14 mouse cellular contexts compared by ENCODE assay signal in genomic region chr7:29007224-29008101, GRCm38 (mm10). TPM values are rescaled to one million over a fixed set of nuclear protein-coding genes. Genes with fewer than 3 reads are reported as not detected.
A peak's percentile ranks its signal among the peaks of the same experiment; 100 is the strongest.
DNase-seq lines count a peak whose midpoint lies in the region; ATAC-seq and TF ChIP-seq lines count a peak whose summit lies in the region.
"Had no signal": no experiment of that assay in that cellular context is flagged by ENCODE, and none has a peak within 500 bp of the region (broad histone marks: within the 10 kb centered on the region; RNA-seq: fewer than 3 reads in every experiment).

No protein-coding gene starts in this region.

- peak; percentile 66 for ATAC-seq in granulocyte monocyte progenitor cell, adult 5-6 weeks (replicated peaks; ENCODE audit: poor library complexity, severe bottlenecking)
- ATAC-seq in midbrain, embryonic 11.5 days (ENCODE audit: low FRiP score) = no peak
- ATAC-seq: forebrain, embryonic 13.5 days; hindbrain, postnatal 0 days had no signal

- H3K4me1 ChIP-seq in MEL (ENCODE audit: control insufficient read depth in 1 of 2, insufficient read depth in 2 of 2, low read length in 2 of 2) = peaks cover 12 to 16% of the 10 kb centered on the region in 2 experiments
- no peaks in the 10 kb centered on the region for H3K4me1 ChIP-seq in small intestine, adult 2 months (ENCODE audit: control insufficient read depth, insufficient read depth, insufficient read length, low read length)
- H3K4me1 ChIP-seq in midbrain, embryonic 11.5 days (ENCODE audit: control insufficient read depth, insufficient read depth, low read length) = no peaks in the 10 kb centered on the region
- H3K4me1 ChIP-seq: forebrain, embryonic 13.5 days; limb, embryonic 12.5 days had no signal

- peak overlapping the region; percentile 23; the same call in 1 of the 2 replicates for H3K27ac ChIP-seq in MEL (ENCODE audit: control insufficient read depth, low read depth, low read length)
- H3K27ac ChIP-seq in small intestine, adult 2 months (ENCODE audit: insufficient read depth, low read depth, low read length) = peak overlapping the region; percentile 74
- no peak overlapping the region for H3K27ac ChIP-seq in midbrain, embryonic 11.5 days (ENCODE audit: low read depth, low read length)
- H3K27ac ChIP-seq: forebrain, embryonic 13.5 days; hindbrain, postnatal 0 days; limb, embryonic 12.5 days had no signal

- no peak overlapping the region for H3K9ac ChIP-seq in MEL (ENCODE audit: control insufficient read depth, low read depth, low read length, poor library complexity, severe bottlenecking)
- no peak overlapping the region for H3K9ac ChIP-seq in midbrain, embryonic 11.5 days (ENCODE audit: low read length)
- H3K9ac ChIP-seq: forebrain, embryonic 13.5 days; limb, embryonic 12.5 days had no signal

- H3K9me3 ChIP-seq in MEL (replicated peaks; ENCODE audit: insufficient read depth, low read length) = no peaks in the 10 kb centered on the region
- no peaks in the 10 kb centered on the region for H3K9me3 ChIP-seq in midbrain, embryonic 11.5 days (ENCODE audit: control insufficient read depth, low read length)
- H3K9me3 ChIP-seq: forebrain, embryonic 13.5 days; limb, embryonic 12.5 days had no signal

- no peak for TF ChIP-seq POLR2A in MEL (IDR thresholded peaks at IDR 0.05; ENCODE audit: control insufficient read depth in 1 of 2, insufficient read depth in 1 of 2, low read depth in 1 of 2, low read length in 2 of 2, poor library complexity in 1 of 2)
- TF ChIP-seq POLR2A in small intestine, adult 2 months (IDR thresholded peaks at IDR 0.05; ENCODE audit: low read depth, low read length) = no peak

- TF ChIP-seq EP300 in MEL (IDR thresholded peaks at IDR 0.05; ENCODE audit: low read depth in 1 of 2, low read length in 2 of 2) = no peak

- peaks cover 0 to 14% of the 10 kb centered on the region in 2 experiments; a peak in 2 of 4 replicates for H3K36me3 ChIP-seq in MEL (ENCODE audit: control insufficient read depth in 1 of 2, insufficient read depth in 2 of 2, low read length in 2 of 2)
- H3K36me3 ChIP-seq in small intestine, adult 2 months (ENCODE audit: control insufficient read depth, insufficient read depth, low read length) = no peaks in the 10 kb centered on the region
- no peaks in the 10 kb centered on the region for H3K36me3 ChIP-seq in midbrain, embryonic 11.5 days (ENCODE audit: control insufficient read depth, insufficient read depth, low read length)

- 55% methylated on average over 9 of the region's 9 CpGs for WGBS in small intestine, adult 2 months
- 80% methylated on average over 9 of the region's 9 CpGs for WGBS in midbrain, embryonic 11.5 days

- H3K79me2 ChIP-seq in MEL (ENCODE audit: control insufficient read depth, insufficient read depth, low read length, poor library complexity) = no peaks in the 10 kb centered on the region

- no peak for TF ChIP-seq CTCF in MEL (IDR thresholded peaks at IDR 0.05 in 2 of 3, conservative IDR thresholded peaks at IDR 0.05 in 1 of 3; ENCODE audit: control insufficient read depth in 1 of 3, insufficient read depth in 1 of 3, low read depth in 2 of 3, low read length in 3 of 3, poor library complexity in 1 of 3, severe bottlenecking in 1 of 3)
- TF ChIP-seq CTCF in small intestine, adult 2 months (IDR thresholded peaks at IDR 0.05; ENCODE audit: extremely low read depth, insufficient read length, insufficient replicate concordance, low read depth, low read length) = no peak

- no peak for TF ChIP-seq RAD21 in MEL (IDR thresholded peaks at IDR 0.05; ENCODE audit: low read depth, low read length)

- no peak overlapping the region for H3K4me3 ChIP-seq in MEL (ENCODE audit: control insufficient read depth in 1 of 2, insufficient read depth in 1 of 2, low read depth in 2 of 2, low read length in 2 of 2)
- 0 out of 2 replicates have a peak overlapping the region, but pooled peaks have one; percentile 3 for H3K4me3 ChIP-seq in small intestine, adult 2 months (ENCODE audit: low read depth, low read length)
- H3K4me3 ChIP-seq in midbrain, embryonic 11.5 days (ENCODE audit: low read depth, low read length) = no peak overlapping the region
- H3K4me3 ChIP-seq: forebrain, embryonic 13.5 days; limb, embryonic 12.5 days had no signal

- no peak overlapping the region for H3K4me2 ChIP-seq in midbrain, embryonic 11.5 days
- H3K4me2 ChIP-seq: forebrain, embryonic 13.5 days; limb, embryonic 12.5 days had no signal

- H3K27me3 ChIP-seq in MEL (ENCODE audit: control insufficient read depth in 1 of 2, insufficient read depth in 2 of 2, low read length in 2 of 2) = no peaks in the 10 kb centered on the region
- H3K27me3 ChIP-seq in small intestine, adult 2 months (ENCODE audit: control insufficient read depth, insufficient read depth, low read length) = no peaks in the 10 kb centered on the region
- no peaks in the 10 kb centered on the region for H3K27me3 ChIP-seq in midbrain, embryonic 11.5 days (ENCODE audit: control insufficient read depth, insufficient read depth, low read length)
- H3K27me3 ChIP-seq: limb, embryonic 12.5 days had no signal

- DNase-seq in right cerebral cortex, adult 18-20 months = peak; percentile 23
- DNase-seq in right cerebral cortex, postnatal 14 days = no peak
- peak; percentile 65 for DNase-seq in MEL (ENCODE audit: low read depth, low spot score)
- DNase-seq in cerebellum, adult 11-12 months = no peak
- DNase-seq in midbrain, embryonic 11.5 days (ENCODE audit: low spot score, missing footprints) = no peak
- no peak for DNase-seq in kidney, postnatal 25 days
- DNase-seq: cerebellum, adult 9-11 months; embryo, embryonic 11 days; lung, adult 18-20 months had no signal

TF ChIP-seq in MEL, 35 proteins besides CTCF, POLR2A, EP300 and RAD21:
- no peak for TF ChIP-seq E2F4 (IDR thresholded peaks at IDR 0.05; ENCODE audit: borderline replicate concordance, low read depth, low read length)
- no peak for TF ChIP-seq TCF12 (IDR thresholded peaks at IDR 0.05; ENCODE audit: low read depth, low read length)
- TF ChIP-seq MEF2A (IDR thresholded peaks at IDR 0.05; ENCODE audit: extremely low read depth, insufficient replicate concordance, low read depth, low read length, poor library complexity, severe bottlenecking) = no peak
- 0 out of 2 replicates have a peak, but pooled peaks have one; percentile 31 for TF ChIP-seq USF1 (IDR thresholded peaks at IDR 0.05; ENCODE audit: low read depth, low read length)
- peak; percentile 86 for TF ChIP-seq ZNF384 (IDR thresholded peaks at IDR 0.05; ENCODE audit: low read depth, low read length)
- TF ChIP-seq MYC (IDR thresholded peaks at IDR 0.05; ENCODE audit: low read depth, low read length) = peak; percentile 85; the same call in 1 of the 2 replicates
- peak; percentile 88 for TF ChIP-seq MAX (IDR thresholded peaks at IDR 0.05; ENCODE audit: low read length)
- TF ChIP-seq SIN3A (IDR thresholded peaks at IDR 0.05; ENCODE audit: low read length) = peak; percentile 47; the same call in 1 of the 2 replicates
- TF ChIP-seq BHLHE40 (IDR thresholded peaks at IDR 0.05; ENCODE audit: borderline replicate concordance, low read depth, low read length) = peak; percentile 50; the same call in 1 of the 2 replicates
- peak; percentile 52 for TF ChIP-seq ETS1 (IDR thresholded peaks at IDR 0.05; ENCODE audit: low read depth, low read length)
- no peak for TF ChIP-seq MYB (IDR thresholded peaks at IDR 0.05; ENCODE audit: low read depth, low read length)
- no peak for TF ChIP-seq NRF1 (IDR thresholded peaks at IDR 0.05; ENCODE audit: insufficient read depth, low read depth, low read length, poor library complexity, severe bottlenecking)
- TF ChIP-seq MXI1 (IDR thresholded peaks at IDR 0.05; ENCODE audit: low read depth, low read length) = peak; percentile 95
- peak; percentile 24; the same call in 1 of the 2 replicates for TF ChIP-seq GATA1 (IDR thresholded peaks at IDR 0.05; ENCODE audit: low read depth, low read length)

RNA-seq across cellular contexts. Expression of gene Map4k1, which starts 25.6 kb away (rescaled TPM):
- 17.3 and 19.3 TPM in 2 replicates for total RNA-seq in MEL (2012; rRNA removed)
- 10 to 100 TPM in 1 of 2 experiments, not detected in 1; 50.8 TPM for polyA plus RNA-seq in MEL (2012; ENCODE audit: insufficient read depth in 1 of 2, insufficient read length in 2 of 2, low read depth in 1 of 2, low replicate concordance in 2 of 2, missing spikeins in 1 of 2)
- total RNA-seq in granulocyte monocyte progenitor cell, adult 5-6 weeks (2014; fragmentation: Nextera tagmentation) = 46.1 and 62.3 TPM in 2 replicates
- total RNA-seq in granulocyte monocyte progenitor cell, adult 5-6 weeks (2017) = 42.4 and 48.7 TPM in 2 replicates
- 11.1 and 21.3 TPM in 2 replicates for polyA plus RNA-seq in small intestine, adult 2 months (2012; rRNA removed)
- 4.1 and 5.5 TPM in 2 replicates for polyA plus RNA-seq in midbrain, embryonic 11.5 days (2014; fragmentation: Nextera tagmentation; extraction: Ambion mirVana)

RNA-seq across cellular contexts. Expression of gene Eif3k, which starts 25.8 kb away (rescaled TPM):
- total RNA-seq in MEL (2012; rRNA removed) = 525 and 545 TPM in 2 replicates
- 100 to 1,000 TPM in 1 of 2 experiments, not detected in 1; 671 TPM for polyA plus RNA-seq in MEL (2012; ENCODE audit: insufficient read depth in 1 of 2, insufficient read length in 2 of 2, low read depth in 1 of 2, low replicate concordance in 2 of 2, missing spikeins in 1 of 2)
- total RNA-seq in granulocyte monocyte progenitor cell, adult 5-6 weeks (2014; fragmentation: Nextera tagmentation) = 474 TPM in 2 replicates
- 400 and 462 TPM in 2 replicates for total RNA-seq in granulocyte monocyte progenitor cell, adult 5-6 weeks (2017)
- polyA plus RNA-seq in small intestine, adult 2 months (2012; rRNA removed) = 135 and 169 TPM in 2 replicates
- polyA plus RNA-seq in midbrain, embryonic 11.5 days (2014; fragmentation: Nextera tagmentation; extraction: Ambion mirVana) = 392 and 400 TPM in 2 replicates

RNA-seq across cellular contexts. Expression of gene Actn4, which starts 45.3 kb away (rescaled TPM):
- 60.5 and 66.3 TPM in 2 replicates for total RNA-seq in MEL (2012; rRNA removed)
- polyA plus RNA-seq in MEL (2012; ENCODE audit: insufficient read depth in 1 of 2, insufficient read length in 2 of 2, low read depth in 1 of 2, low replicate concordance in 2 of 2, missing spikeins in 1 of 2) = 100 to 1,000 TPM in 1 of 2 experiments, not detected in 1; 267 TPM
- total RNA-seq in granulocyte monocyte progenitor cell, adult 5-6 weeks (2014; fragmentation: Nextera tagmentation) = 85.8 and 94.3 TPM in 2 replicates
- total RNA-seq in granulocyte monocyte progenitor cell, adult 5-6 weeks (2017) = 40.2 and 47.1 TPM in 2 replicates
- 506 and 1,069 TPM in 2 replicates for polyA plus RNA-seq in small intestine, adult 2 months (2012; rRNA removed)
- 141 and 144 TPM in 2 replicates for polyA plus RNA-seq in midbrain, embryonic 11.5 days (2014; fragmentation: Nextera tagmentation; extraction: Ambion mirVana)

Comparison
In these comparisons a context has a peak if more than half of its experiments do, and no peak if none do; other contexts are left out.
1. DNase-seq: peak in right cerebral cortex, adult 18-20 months (single experiment) and MEL (single experiment); none in right cerebral cortex, postnatal 14 days (single experiment), cerebellum, adult 11-12 months (single experiment), midbrain, embryonic 11.5 days (single experiment) and kidney, postnatal 25 days (0 of 2).